Mouse (Mus musculus): ENCODE measurements around the gene Rapgef4. TPM values are rescaled to one million over a fixed set of nuclear protein-coding genes. Genes with fewer than 3 reads are reported as not detected.

The Rapgef4 gene
- polyA plus RNA-seq, 1 experiment from 2014 or later: 42.9 TPM

- H3K27ac ChIP-seq: no peak overlapping the region
- H3K36me3 ChIP-seq (replicated peaks): no peaks in the 10 kb centered on the region
- no peak for ATAC-seq (replicated peaks)
- H3K27me3 ChIP-seq (replicated peaks): no peaks in the 10 kb centered on the region
- no peak overlapping the region for H3K4me2 ChIP-seq
- H3K4me1 ChIP-seq: no peaks in the 10 kb centered on the region
- H3K9me3 ChIP-seq: no peaks in the 10 kb centered on the region
- WGBS: 74% methylated on average over 7 of the region's 7 CpGs
- H3K9ac ChIP-seq: no peak overlapping the region
- H3K4me3 ChIP-seq: no peak overlapping the region
Observed at GRCm38 (mm10) chr2:72116103-72116502, 135.1 kb downstream of the Rapgef4 start.

GRCm38 (mm10) chr2:72116698-72117097 is 135.7 kb downstream of the Rapgef4 start:
- Histone ChIP-seq H3K9me3 (no peaks in the 10 kb centered on the region), H3K4me2 (no peak overlapping the region), H3K27ac (no peak overlapping the region), H3K9ac (no peak overlapping the region), H3K27me3 (replicated peaks) (no peaks in the 10 kb centered on the region), H3K36me3 (replicated peaks) (no peaks in the 10 kb centered on the region), H3K4me1 (no peaks in the 10 kb centered on the region), H3K4me3 (no peak overlapping the region)
- ATAC-seq (replicated peaks): no peak
- WGBS: 85% methylated on average over 5 of the region's 5 CpGs

GRCm38 (mm10) chr2:72117138-72118011 is 136.3 kb downstream of the Rapgef4 start:
- no peak overlapping the region for H3K9ac ChIP-seq
- no peak overlapping the region for H3K4me2 ChIP-seq
- H3K9me3 ChIP-seq: no peaks in the 10 kb centered on the region
- 71% methylated on average over 15 of the region's 15 CpGs for WGBS
- no peaks in the 10 kb centered on the region for H3K4me1 ChIP-seq
- ATAC-seq (replicated peaks): no peak
- no peaks in the 10 kb centered on the region for H3K36me3 ChIP-seq (replicated peaks)
- no peaks in the 10 kb centered on the region for H3K27me3 ChIP-seq (replicated peaks)
- H3K27ac ChIP-seq: no peak overlapping the region
- no peak overlapping the region for H3K4me3 ChIP-seq

- Histone ChIP-seq H3K4me3 (no peak overlapping the region), H3K4me2 (no peak overlapping the region), H3K9ac (no peak overlapping the region), H3K4me1 (no peaks in the 10 kb centered on the region), H3K27ac (no peak overlapping the region), H3K9me3 (no peaks in the 10 kb centered on the region), H3K27me3 (replicated peaks) (no peaks in the 10 kb centered on the region), H3K36me3 (replicated peaks) (no peaks in the 10 kb centered on the region)
- 77% methylated on average over 6 of the region's 6 CpGs for WGBS
- ATAC-seq (replicated peaks): no peak
Observed at GRCm38 (mm10) chr2:72120211-72120610, 139.2 kb downstream of the Rapgef4 start.

GRCm38 (mm10) chr2:72122410-72123223 is 141.6 kb downstream of the Rapgef4 start:
- Histone ChIP-seq H3K27ac (no peak overlapping the region), H3K9me3 (no peaks in the 10 kb centered on the region)

GRCm38 (mm10) chr2:72123851-72124250 is 142.8 kb downstream of the Rapgef4 start:
- H3K27ac ChIP-seq: no peak overlapping the region
- no peak overlapping the region for H3K4me2 ChIP-seq
- H3K4me1 ChIP-seq: no peaks in the 10 kb centered on the region
- no peaks in the 10 kb centered on the region for H3K9me3 ChIP-seq
- 88% methylated on average over 5 of the region's 5 CpGs for WGBS
- H3K4me3 ChIP-seq: no peak overlapping the region
- no peaks in the 10 kb centered on the region for H3K27me3 ChIP-seq (replicated peaks)
- H3K9ac ChIP-seq: no peak overlapping the region
- no peak for ATAC-seq (replicated peaks)
- H3K36me3 ChIP-seq (replicated peaks): no peaks in the 10 kb centered on the region

More at GRCm38 (mm10) chr2:72122410-72123223, 141.6 kb downstream of the Rapgef4 start:
- Histone ChIP-seq H3K36me3 (replicated peaks) (no peaks in the 10 kb centered on the region), H3K4me3 (no peak overlapping the region), H3K27me3 (replicated peaks) (no peaks in the 10 kb centered on the region), H3K9ac (no peak overlapping the region), H3K4me2 (peak overlapping the region; percentile 14; the same call in 1 of the 2 replicates), H3K4me1 (no peaks in the 10 kb centered on the region)
- no peak for ATAC-seq (replicated peaks)
- 61% methylated on average over 14 of the region's 14 CpGs for WGBS

- peaks cover 5% of the 10 kb centered on the region for H3K4me1 ChIP-seq
- WGBS: 84% methylated on average over 3 of the region's 3 CpGs
- no peak overlapping the region for H3K9ac ChIP-seq
- H3K4me3 ChIP-seq: no peak overlapping the region
- no peaks in the 10 kb centered on the region for H3K27me3 ChIP-seq (replicated peaks)
- no peaks in the 10 kb centered on the region for H3K36me3 ChIP-seq (replicated peaks)
- H3K9me3 ChIP-seq: no peaks in the 10 kb centered on the region
- no peak overlapping the region for H3K27ac ChIP-seq
- no peak for ATAC-seq (replicated peaks)
- H3K4me2 ChIP-seq: no peak overlapping the region
Observed at GRCm38 (mm10) chr2:72125786-72126185, 144.7 kb downstream of the Rapgef4 start.

GRCm38 (mm10) chr2:72126411-72126810 is 145.4 kb downstream of the Rapgef4 start:
- Histone ChIP-seq H3K27me3 (replicated peaks) (no peaks in the 10 kb centered on the region), H3K9me3 (no peaks in the 10 kb centered on the region), H3K36me3 (replicated peaks) (no peaks in the 10 kb centered on the region), H3K27ac (no peak overlapping the region), H3K9ac (no peak overlapping the region), H3K4me1 (peaks cover 5% of the 10 kb centered on the region), H3K4me2 (no peak overlapping the region), H3K4me3 (no peak overlapping the region)
- ATAC-seq (replicated peaks): no peak
- 84% methylated on average over 2 of the region's 2 CpGs for WGBS

- no peak overlapping the region for H3K4me2 ChIP-seq
- no peak overlapping the region for H3K9ac ChIP-seq
- no peaks in the 10 kb centered on the region for H3K9me3 ChIP-seq
- no peak overlapping the region for H3K4me3 ChIP-seq
- H3K27ac ChIP-seq: peak overlapping the region; percentile 63; the same call in 1 of the 2 replicates
- H3K36me3 ChIP-seq (replicated peaks): no peaks in the 10 kb centered on the region
- H3K4me1 ChIP-seq: peaks cover 5% of the 10 kb centered on the region
- no peaks in the 10 kb centered on the region for H3K27me3 ChIP-seq (replicated peaks)
- ATAC-seq (replicated peaks): peak; percentile 66
- 47% methylated on average over 8 of the region's 8 CpGs for WGBS
Observed at GRCm38 (mm10) chr2:72129612-72130311, 148.7 kb downstream of the Rapgef4 start.

- Histone ChIP-seq H3K9me3 (no peaks in the 10 kb centered on the region), H3K27ac (no peak overlapping the region), H3K4me3 (no peak overlapping the region), H3K4me1 (peaks cover 14% of the 10 kb centered on the region), H3K4me2 (no peak overlapping the region), H3K9ac (no peak overlapping the region), H3K36me3 (replicated peaks) (no peaks in the 10 kb centered on the region), H3K27me3 (replicated peaks) (no peaks in the 10 kb centered on the region)
- WGBS: 91% methylated on average over 3 of the region's 3 CpGs
- ATAC-seq (replicated peaks): no peak
Observed at GRCm38 (mm10) chr2:72132222-72132621, 151.2 kb downstream of the Rapgef4 start.

- Histone ChIP-seq H3K27me3 (replicated peaks) (no peaks in the 10 kb centered on the region), H3K4me2 (no peak overlapping the region), H3K9ac (no peak overlapping the region), H3K4me1 (peaks cover 9% of the 10 kb centered on the region), H3K9me3 (no peaks in the 10 kb centered on the region), H3K27ac (no peak overlapping the region), H3K36me3 (replicated peaks) (no peaks in the 10 kb centered on the region), H3K4me3 (no peak overlapping the region)
- no peak for ATAC-seq (replicated peaks)
- 69% methylated on average over 3 of the region's 3 CpGs for WGBS
Observed at GRCm38 (mm10) chr2:72136045-72136444, 155.0 kb downstream of the Rapgef4 start.
